Mouse (Mus musculus) heart, adult 2 months (tissue): ENCODE results near the gene Morn3.

ENCODE experiments used
- CTCF ChIP-seq: fragments of 200-600 bp; IDR thresholded peaks from 2 replicates; pipeline ENCODE4 v1.8.1; 2022; ENCODE audit warnings: antibody characterized with exemption, mild to moderate bottlenecking, moderate library complexity
- POLR2A ChIP-seq: fragments of 200-500 bp; IDR thresholded peaks from 2 replicates; pipeline ENCODE4 v1.6.1; 2011; ENCODE audit warnings: mild to moderate bottlenecking, low read depth, low read length, control low read depth; ENCODE audit not compliant: insufficient read depth

DNA sequence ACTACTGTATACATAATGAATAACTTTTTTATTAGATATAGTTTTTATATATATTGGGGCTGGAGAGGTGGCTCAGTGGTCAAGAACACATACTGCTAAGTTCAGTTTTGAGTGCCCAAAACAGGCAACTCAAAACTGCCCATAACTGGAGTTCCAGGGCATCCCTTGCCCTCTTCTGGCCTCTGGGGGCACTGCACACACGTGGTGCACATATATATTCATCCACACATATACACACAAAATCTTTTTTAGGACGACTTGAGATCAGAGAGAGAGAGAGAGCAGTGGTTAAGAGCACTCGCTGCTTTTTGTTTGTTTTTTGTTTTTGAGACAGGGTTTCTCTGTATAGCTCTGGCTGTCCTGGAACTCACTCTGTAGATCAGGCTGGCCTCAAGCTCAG lies 15.5 kb downstream of the Morn3 start:
- TF ChIP-seq POLR2A, result no peak
- peak; percentile 13; the same call in 1 of the 2 replicates for TF ChIP-seq CTCF
